Mouse (Mus musculus) inflammation-experienced regulatory T-cells, adult 6 months (primary cell): ENCODE measurements around the gene Slc7a7. TPM values are rescaled to one million over a fixed set of nuclear protein-coding genes. Genes with fewer than 3 reads are reported as not detected.
"Not testable (repeated sequence)": the region's sequence is repeated elsewhere in the genome, so short reads cannot be mapped to it uniquely, and the experiment has no call there.

Experiments used
- ATAC-seq: one replicate; pipeline ENCODE4 v1.8.0; 2017
- polyA plus RNA-seq, 3 experiments: library from polyadenylated mRNA; unstranded; fragments of 100-300 nt; shearing (Covaris generic); gene quantifications; one replicate each; pipeline ENCODE4 v1.2.1; 2017

Slc7a7 gene
- polyA plus RNA-seq, 3 experiments from 2014 or later = 0.42 to 2.5 (median 0.49) TPM

- peak; percentile 43 for ATAC-seq
These were observed 41.7 kb downstream of the Slc7a7 start for GRCm38 (mm10) chr14:54375916-54376315.

- ATAC-seq = no peak
These were observed 44.7 kb downstream of the Slc7a7 start for GRCm38 (mm10) chr14:54372923-54373322.

GRCm38 (mm10) chr14:54371460-54371859 is 46.1 kb downstream of the Slc7a7 start:
- ATAC-seq = no peak

GRCm38 (mm10) chr14:54370595-54370994 is 47.0 kb downstream of the Slc7a7 start:
- no peak for ATAC-seq

- no peak for ATAC-seq
These were observed 48.2 kb downstream of the Slc7a7 start for GRCm38 (mm10) chr14:54369372-54369771.

GRCm38 (mm10) chr14:54367429-54368060 is 50.0 kb downstream of the Slc7a7 start:
- no peak for ATAC-seq

- ATAC-seq = no peak
These were observed 51.0 kb downstream of the Slc7a7 start for GRCm38 (mm10) chr14:54366581-54366980.

GRCm38 (mm10) chr14:54365026-54365645 is 52.4 kb downstream of the Slc7a7 start:
- ATAC-seq = no peak

- ATAC-seq = no peak
These were observed 54.4 kb downstream of the Slc7a7 start for GRCm38 (mm10) chr14:54363156-54363555.

GRCm38 (mm10) chr14:54360577-54361340 is 56.8 kb downstream of the Slc7a7 start, which contains the start of gene Oxa1l:
Gene Oxa1l, plus strand, starts transcription at chr14:54360834.
- ATAC-seq = peak; percentile 85

- ATAC-seq = no peak
These were observed 63.2 kb downstream of the Slc7a7 start for GRCm38 (mm10) chr14:54354406-54354805.

- peak; percentile 46 for ATAC-seq
These were observed 65.3 kb downstream of the Slc7a7 start for GRCm38 (mm10) chr14:54352314-54352713.

GRCm38 (mm10) chr14:54350773-54351541 is 66.6 kb downstream of the Slc7a7 start:
- ATAC-seq = not testable (repeated sequence)

GRCm38 (mm10) chr14:54341807-54342206 is 75.8 kb downstream of the Slc7a7 start:
- not testable (repeated sequence) for ATAC-seq

GRCm38 (mm10) chr14:54340836-54341235 is 76.7 kb downstream of the Slc7a7 start:
- no peak for ATAC-seq

- ATAC-seq = no peak
These were observed 84.0 kb downstream of the Slc7a7 start for GRCm38 (mm10) chr14:54333452-54334189.

- no peak for ATAC-seq
These were observed 85.2 kb downstream of the Slc7a7 start for GRCm38 (mm10) chr14:54332176-54333074.

- ATAC-seq = no peak
These were observed 86.4 kb downstream of the Slc7a7 start for GRCm38 (mm10) chr14:54331178-54331577.

- no peak for ATAC-seq
These were observed 88.4 kb downstream of the Slc7a7 start for GRCm38 (mm10) chr14:54329201-54329600.

GRCm38 (mm10) chr14:54328548-54328947 is 89.0 kb downstream of the Slc7a7 start:
- ATAC-seq = no peak

GRCm38 (mm10) chr14:54324486-54324885 is 93.1 kb downstream of the Slc7a7 start:
- no peak for ATAC-seq
